Mouse (Mus musculus): ENCODE data around the gene Acap3. TPM values are rescaled to one million over a fixed set of nuclear protein-coding genes. Genes with fewer than 3 reads are reported as not detected.

Gene Acap3
- total RNA-seq, 2 experiments from 2014 or later: 35.5 to 36.7 TPM

DNA sequence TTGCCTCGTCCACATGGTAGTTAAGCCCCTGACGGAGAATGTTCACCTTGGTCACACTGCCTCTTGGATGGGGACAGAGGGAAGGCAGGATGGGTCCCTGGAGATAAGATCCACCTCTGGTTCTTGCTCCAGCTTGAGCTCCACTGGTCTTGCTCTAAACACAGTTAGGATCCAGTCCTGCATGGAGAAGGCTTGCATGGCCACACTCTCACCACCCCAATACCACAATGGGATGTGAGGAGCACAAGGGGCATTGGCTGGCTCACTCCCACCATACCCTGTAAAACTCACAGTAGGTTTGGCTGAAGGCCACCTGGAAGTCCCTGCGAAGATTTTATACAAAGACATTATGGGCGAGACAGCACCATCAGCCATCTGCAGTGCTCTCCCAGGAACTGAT, 17.1 kb downstream of the Acap3 start:
- DNase-seq (ENCODE audit: low spot score in 2 of 2): peak in 1 of 2 experiments; percentile 1

GRCm38 (mm10) chr4:155932031-155932430, 40.4 kb downstream of the Acap3 start:
- DNase-seq (ENCODE audit: low spot score in 2 of 2): no peak

DNA sequence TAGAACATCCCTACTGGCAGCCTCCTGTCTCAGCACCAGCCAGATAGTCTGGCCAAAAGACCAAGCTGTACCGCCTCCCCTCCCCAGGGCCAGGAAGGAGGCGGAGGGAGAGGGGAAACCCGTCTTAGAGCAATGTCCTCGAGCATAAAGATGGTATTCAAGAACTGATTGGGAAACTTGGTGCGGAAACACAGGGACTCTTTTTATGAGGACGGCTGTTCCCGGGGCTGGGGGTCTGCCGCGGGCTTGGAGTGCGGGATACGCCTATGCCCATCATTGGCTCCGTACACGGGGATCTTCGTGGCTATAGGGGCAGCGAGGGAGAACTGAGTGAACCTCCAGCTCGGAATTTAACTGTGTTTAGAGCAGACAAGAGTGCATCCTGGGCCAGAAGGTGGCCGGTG, 51.4 kb downstream of the Acap3 start:
- DNase-seq (ENCODE audit: low spot score in 2 of 2): peak in 1 of 2 experiments; percentile 21

GRCm38 (mm10) chr4:155943534-155944249, 52.1 kb downstream of the Acap3 start, which contains the start of gene Ube2j2:
Gene Ube2j2, plus strand, starts transcription at chr4:155943831.
- DNase-seq (ENCODE audit: low spot score in 2 of 2): peak; percentile 93 to 96

GRCm38 (mm10) chr4:155944271-155944670, 52.6 kb downstream of the Acap3 start:
- DNase-seq (ENCODE audit: low spot score in 2 of 2): peak in 1 of 2 experiments; percentile 8

DNA sequence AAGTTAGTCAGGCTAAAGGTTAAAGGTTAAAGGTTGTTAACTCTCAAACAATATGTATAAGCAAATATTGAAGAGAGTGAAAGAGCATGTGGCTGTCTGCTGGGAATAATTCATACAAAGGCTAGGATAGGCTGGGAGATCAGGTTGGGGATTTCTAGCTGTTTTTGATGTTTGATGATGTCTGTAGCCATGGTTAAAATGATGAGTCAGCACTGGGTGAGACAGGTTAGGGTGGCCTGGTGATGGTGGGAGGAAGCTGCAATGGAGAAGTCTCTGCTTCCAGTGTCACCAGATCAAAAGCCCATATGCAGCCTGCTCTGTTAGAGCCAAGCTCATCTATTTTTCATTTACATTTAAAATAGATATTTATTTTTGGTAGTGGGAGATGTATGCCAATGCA, 55.5 kb downstream of the Acap3 start:
- no peak for DNase-seq (ENCODE audit: low spot score in 2 of 2)

GRCm38 (mm10) chr4:155955491-155955890, 63.9 kb downstream of the Acap3 start:
- DNase-seq (ENCODE audit: low spot score in 2 of 2): no peak

Small RNA genes lying within 50 kb of the gene (microRNA-seq; reads per million reads assigned to microRNA genes)
- not detected for gene Gm22991

Other genes with a start within 250 kb of the Acap3 start
- gene Gm10563, start 246.4 kb upstream of the Acap3 start, total RNA-seq (2021): not detected
- gene Mmp23, start 238.4 kb upstream of the Acap3 start, total RNA-seq (2021): 10 to 100 TPM; 18.8 to 25.4 TPM
- gene Mib2, start 222.6 kb upstream of the Acap3 start, total RNA-seq (2021): 10 to 100 TPM; 41.5 to 44.2 TPM
- gene Fndc10, start 197.5 kb upstream of the Acap3 start, total RNA-seq (2021): 10 to 100 TPM; 54.6 to 60.4 TPM
- gene Ssu72, start 187.0 kb upstream of the Acap3 start, total RNA-seq (2021): 10 to 100 TPM; 88.9 to 96.2 TPM
- 1 to 10 TPM; 1.5 to 2.2 TPM for gene Tmem240, start 157.0 kb upstream of the Acap3 start, total RNA-seq (2021)
- 100 to 1,000 TPM in 1 of 2 experiments, 10 to 100 TPM in 1; 99.1 to 102 TPM for gene Atad3a, start 130.7 kb upstream of the Acap3 start, total RNA-seq (2021)
- 1 to 10 TPM; 5.7 to 7.4 TPM for gene Vwa1, start 117.1 kb upstream of the Acap3 start, total RNA-seq (2021)
- gene Tmem88b, start 105.9 kb upstream of the Acap3 start, total RNA-seq (2021): under 1 TPM; 0.79 to 0.84 TPM
- gene Ankrd65, start 101.4 kb upstream of the Acap3 start, total RNA-seq (2021): not detected
- gene Mrpl20, start 88.9 kb upstream of the Acap3 start, total RNA-seq (2021): 100 to 1,000 TPM; 110 to 122 TPM
- 100 to 1,000 TPM; 153 to 155 TPM for gene Ccnl2, start 79.3 kb upstream of the Acap3 start, total RNA-seq (2021)
- gene Aurkaip1, start 60.5 kb upstream of the Acap3 start, total RNA-seq (2021): 100 to 1,000 TPM; 123 to 129 TPM
- 10 to 100 TPM; 86.3 to 93.5 TPM for gene Mxra8, start 52.1 kb upstream of the Acap3 start, total RNA-seq (2021)
- 10 to 100 TPM; 53.5 to 53.8 TPM for gene Dvl1, start 44.4 kb upstream of the Acap3 start, total RNA-seq (2021)
- under 1 TPM; 0.85 to 0.92 TPM for gene Tas1r3, start 28.5 kb upstream of the Acap3 start, total RNA-seq (2021)
- 10 to 100 TPM; 20.2 to 21.0 TPM for gene Cptp, start 22.4 kb upstream of the Acap3 start, total RNA-seq (2021)
- gene Ints11, start 22.3 kb upstream of the Acap3 start, total RNA-seq (2021): 10 to 100 TPM; 31.0 to 31.3 TPM
- 10 to 100 TPM; 42.9 to 49.0 TPM for gene Pusl1, start within 50 bp of the Acap3 start, total RNA-seq (2021)
- gene Ube2j2, start 52.0 kb downstream of the Acap3 start, total RNA-seq (2021): 10 to 100 TPM; 91.9 to 94.1 TPM
- gene C1qtnf12, start 70.5 kb downstream of the Acap3 start, total RNA-seq (2021): 10 to 100 TPM; 75.8 to 79.9 TPM
- 1 to 10 TPM; 7.2 to 7.7 TPM for gene B3galt6, start 100.8 kb downstream of the Acap3 start, total RNA-seq (2021)
- gene Sdf4, start 101.0 kb downstream of the Acap3 start, total RNA-seq (2021): 100 to 1,000 TPM; 224 to 231 TPM
- 1 to 10 TPM; 2.9 to 3.4 TPM for gene Tnfrsf4, start 122.0 kb downstream of the Acap3 start, total RNA-seq (2021)
- gene Tnfrsf18, start 134.3 kb downstream of the Acap3 start, total RNA-seq (2021): under 1 TPM in 1 of 2 experiments, not detected in 1; 0.39 TPM
- 1 to 10 TPM in 1 of 2 experiments, under 1 TPM in 1; 0.59 to 5.0 TPM for gene Ttll10, start 167.6 kb downstream of the Acap3 start, total RNA-seq (2021)
- 10 to 100 TPM; 18.1 to 21.1 TPM for gene 9430015G10Rik, start 218.2 kb downstream of the Acap3 start, total RNA-seq (2021)
- under 1 TPM; 0.20 to 0.22 TPM for gene Rnf223, start 238.7 kb downstream of the Acap3 start, total RNA-seq (2021)

Measured in adrenal gland, postnatal 4 days (tissue).